Mouse (Mus musculus): ENCODE measurements at regions not wholly inside any gene's neighbourhood (a gene's known extent, or its start where the extent isn't known, plus 50 kb on each side); places are given as distances from the start of the nearest gene placed in this dataset.

DNA sequence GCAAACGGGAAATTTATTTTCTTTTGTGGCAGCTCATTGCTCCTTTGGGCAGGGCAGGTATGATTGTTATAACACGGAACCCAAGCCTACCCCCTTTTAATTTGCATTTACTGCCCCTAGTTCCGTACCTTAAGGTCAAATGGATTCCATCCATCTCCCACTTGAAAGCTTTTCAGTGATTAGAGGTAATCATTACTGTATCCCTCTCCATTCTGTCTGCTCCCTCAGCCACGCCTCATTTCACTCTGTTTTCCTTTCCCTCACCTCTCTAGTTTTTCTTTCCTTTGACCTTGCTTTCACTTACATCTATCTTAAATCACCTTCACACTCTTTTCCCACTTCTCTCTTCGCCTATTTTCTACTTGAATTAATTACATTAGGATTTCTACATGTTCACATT, 481.2 kb upstream of the Pdzrn3 start:
- Histone ChIP-seq H3K36me3 (no peaks in the 10 kb centered on the region), H3K27me3 (replicated peaks) (no peaks in the 10 kb centered on the region), H3K4me3 (no peak overlapping the region), H3K4me2 (replicated peaks) (no peak overlapping the region), H3K4me1 (no peaks in the 10 kb centered on the region), H3K9me3 (no peaks in the 10 kb centered on the region), H3K9ac (no peak overlapping the region), H3K27ac (no peak overlapping the region)
- WGBS, result 42% methylated on average over 5 of the region's 5 CpGs
- no peak for ATAC-seq (ENCODE audit: low FRiP score, low read depth)

DNA sequence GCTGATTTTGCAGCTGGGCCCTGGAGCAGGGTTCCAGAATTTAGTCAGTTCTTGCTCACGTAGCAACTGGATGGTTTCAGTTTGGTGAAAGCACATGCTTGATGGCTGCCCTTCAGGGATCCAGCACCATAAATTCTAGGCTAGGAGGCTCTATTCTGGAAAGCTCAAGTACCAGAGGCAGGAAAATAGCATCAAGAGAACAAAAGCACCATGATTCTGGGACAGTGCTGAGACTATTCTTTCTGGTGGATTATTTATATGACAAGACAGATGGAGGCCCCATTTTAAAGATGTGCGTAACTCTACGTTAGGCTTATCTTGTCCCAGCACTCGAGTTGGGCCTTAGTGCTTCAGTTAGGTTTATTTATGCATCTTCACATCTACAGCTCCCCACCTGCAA, 463.0 kb upstream of the Pdzrn3 start:
- 83% methylated on average over 4 of the region's 4 CpGs for WGBS
- Histone ChIP-seq H3K4me2 (replicated peaks) (no peak overlapping the region), H3K27me3 (replicated peaks) (no peaks in the 10 kb centered on the region), H3K4me3 (no peak overlapping the region), H3K27ac (no peak overlapping the region), H3K9me3 (no peaks in the 10 kb centered on the region), H3K4me1 (no peaks in the 10 kb centered on the region), H3K36me3 (no peaks in the 10 kb centered on the region), H3K9ac (no peak overlapping the region)
- ATAC-seq (ENCODE audit: low FRiP score, low read depth), result no peak

DNA sequence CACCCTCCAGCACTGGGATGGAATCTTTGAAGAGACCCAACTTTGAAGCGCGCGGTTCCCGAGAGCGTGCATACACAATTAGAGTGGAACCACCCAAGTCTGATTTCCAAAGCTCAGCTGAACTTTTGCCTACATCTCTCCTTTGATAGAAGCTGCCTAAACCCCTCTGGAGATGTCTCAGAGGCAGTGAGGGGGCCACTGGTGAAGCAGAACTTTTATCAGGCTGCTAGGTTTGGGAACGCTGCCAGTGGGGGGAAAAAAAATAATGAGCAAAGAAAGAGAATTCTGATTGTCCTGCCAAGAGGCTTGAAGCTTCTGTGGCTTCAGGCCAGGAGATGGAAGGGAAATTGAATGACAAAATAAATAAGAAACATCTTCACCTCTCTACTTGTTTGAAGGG, 459.9 kb upstream of the Pdzrn3 start:
- H3K4me2 ChIP-seq (replicated peaks), result no peak overlapping the region
- H3K27me3 ChIP-seq (replicated peaks), result no peaks in the 10 kb centered on the region
- H3K4me1 ChIP-seq, result no peaks in the 10 kb centered on the region
- H3K27ac ChIP-seq, result no peak overlapping the region
- no peaks in the 10 kb centered on the region for H3K36me3 ChIP-seq
- no peaks in the 10 kb centered on the region for H3K9me3 ChIP-seq
- no peak overlapping the region for H3K9ac ChIP-seq
- 86% methylated on average over 6 of the region's 6 CpGs for WGBS
- no peak overlapping the region for H3K4me3 ChIP-seq
- no peak for ATAC-seq (ENCODE audit: low FRiP score, low read depth)

DNA sequence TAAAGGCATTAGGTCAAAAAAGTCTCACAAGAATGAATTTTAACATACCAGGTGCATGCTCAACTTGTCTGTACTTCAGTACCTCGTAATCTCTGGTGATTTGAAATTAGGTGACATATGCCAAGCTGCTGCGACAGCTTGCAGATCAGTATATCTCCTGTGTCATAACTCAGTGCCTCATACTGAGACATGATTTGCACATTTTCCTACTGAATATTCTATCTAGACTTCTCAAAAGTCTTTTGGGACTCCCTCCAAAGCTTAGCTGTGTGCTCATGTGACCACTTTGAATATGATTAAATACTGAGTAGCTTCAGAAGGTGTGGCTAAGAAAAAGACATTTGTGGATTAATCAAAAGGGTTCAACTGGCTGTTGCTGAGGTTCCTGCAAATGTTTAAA, 416.3 kb upstream of the Pdzrn3 start:
- Histone ChIP-seq H3K27ac (no peak overlapping the region), H3K9ac (no peak overlapping the region), H3K4me2 (replicated peaks) (no peak overlapping the region), H3K36me3 (no peaks in the 10 kb centered on the region), H3K4me1 (no peaks in the 10 kb centered on the region), H3K27me3 (replicated peaks) (no peaks in the 10 kb centered on the region), H3K4me3 (no peak overlapping the region), H3K9me3 (no peaks in the 10 kb centered on the region)
- ATAC-seq (ENCODE audit: low FRiP score, low read depth), result no peak
- 78% methylated on average over 2 of the region's 2 CpGs for WGBS

DNA sequence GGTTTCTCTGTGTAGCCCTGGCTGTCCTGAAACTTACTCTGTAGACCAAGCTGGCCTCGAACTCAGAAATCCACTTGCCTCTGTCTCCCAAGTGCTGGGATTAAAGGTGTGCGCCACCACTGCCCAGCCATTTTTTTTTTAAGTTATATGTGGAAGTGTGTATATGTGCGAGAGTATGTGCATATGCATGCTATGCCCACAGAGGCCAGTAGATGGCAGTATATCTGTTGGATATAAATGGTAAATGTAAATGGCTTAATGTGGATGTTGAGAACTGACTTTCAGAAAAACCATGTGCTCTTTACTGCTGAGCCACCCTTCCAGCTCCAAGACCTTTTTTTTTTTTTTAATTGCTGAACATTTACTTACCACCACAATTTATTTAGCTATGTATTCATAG, 400.2 kb upstream of the Pdzrn3 start:
- H3K4me2 ChIP-seq (replicated peaks), result no peak overlapping the region
- no peak for ATAC-seq (ENCODE audit: low FRiP score, low read depth)
- H3K36me3 ChIP-seq, result no peaks in the 10 kb centered on the region
- 96% methylated on average over 3 of the region's 3 CpGs for WGBS
- H3K9me3 ChIP-seq, result no peaks in the 10 kb centered on the region
- H3K4me3 ChIP-seq, result no peak overlapping the region
- H3K27ac ChIP-seq, result no peak overlapping the region
- H3K27me3 ChIP-seq (replicated peaks), result no peaks in the 10 kb centered on the region
- H3K4me1 ChIP-seq, result no peaks in the 10 kb centered on the region
- H3K9ac ChIP-seq, result no peak overlapping the region

DNA sequence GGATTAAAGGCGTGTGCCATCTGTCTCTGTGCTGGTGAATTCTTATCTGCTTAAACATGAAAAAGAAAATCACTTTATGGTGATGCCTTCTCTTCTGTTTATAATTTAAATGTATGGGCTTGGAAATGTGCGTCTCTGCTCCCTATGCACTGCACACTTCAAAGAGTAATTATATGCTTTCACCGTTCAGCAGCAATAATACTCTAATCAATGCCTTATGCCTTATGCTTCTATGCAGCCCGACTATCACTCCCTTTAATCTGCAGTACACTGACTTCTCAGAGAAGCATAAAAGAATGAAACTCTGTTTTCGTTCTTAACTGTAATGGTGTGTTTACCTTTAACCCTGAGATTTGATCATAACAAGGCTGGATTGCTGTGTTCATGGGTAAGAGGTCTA, 395.5 kb upstream of the Pdzrn3 start:
- no peaks in the 10 kb centered on the region for H3K36me3 ChIP-seq
- H3K4me3 ChIP-seq, result no peak overlapping the region
- H3K4me2 ChIP-seq (replicated peaks), result no peak overlapping the region
- H3K27me3 ChIP-seq (replicated peaks), result no peaks in the 10 kb centered on the region
- no peak for ATAC-seq (ENCODE audit: low FRiP score, low read depth)
- no peaks in the 10 kb centered on the region for H3K9me3 ChIP-seq
- H3K9ac ChIP-seq, result no peak overlapping the region
- WGBS, result 79% methylated on average over 5 of the region's 5 CpGs
- no peaks in the 10 kb centered on the region for H3K4me1 ChIP-seq
- no peak overlapping the region for H3K27ac ChIP-seq

DNA sequence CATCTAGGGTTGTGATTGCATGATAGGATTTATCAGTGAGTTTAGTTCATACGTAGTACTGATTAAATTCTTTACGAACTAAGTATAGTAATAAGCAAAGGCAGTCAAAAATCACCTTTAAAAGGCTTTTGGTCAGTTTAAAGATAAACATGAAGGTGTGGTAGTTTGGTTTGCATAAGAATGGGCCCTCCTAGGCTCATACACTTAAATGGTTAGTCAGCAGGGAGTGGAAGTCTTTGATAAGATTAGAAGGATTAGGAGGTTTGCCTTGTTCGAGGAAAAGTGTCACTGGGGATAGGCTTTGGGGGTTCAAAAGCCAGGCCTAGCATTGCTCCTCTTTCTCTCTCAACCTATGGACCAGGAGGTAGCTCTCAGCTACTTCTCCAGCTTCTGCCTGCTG, 357.4 kb upstream of the Pdzrn3 start:
- H3K4me1 ChIP-seq, result no peaks in the 10 kb centered on the region
- WGBS, result 74% methylated on average over 3 of the region's 3 CpGs
- H3K4me3 ChIP-seq, result no peak overlapping the region
- no peak for ATAC-seq (ENCODE audit: low FRiP score, low read depth)
- no peak overlapping the region for H3K27ac ChIP-seq
- H3K9me3 ChIP-seq, result no peaks in the 10 kb centered on the region
- no peaks in the 10 kb centered on the region for H3K36me3 ChIP-seq
- no peak overlapping the region for H3K9ac ChIP-seq
- no peaks in the 10 kb centered on the region for H3K27me3 ChIP-seq (replicated peaks)
- no peak overlapping the region for H3K4me2 ChIP-seq (replicated peaks)

DNA sequence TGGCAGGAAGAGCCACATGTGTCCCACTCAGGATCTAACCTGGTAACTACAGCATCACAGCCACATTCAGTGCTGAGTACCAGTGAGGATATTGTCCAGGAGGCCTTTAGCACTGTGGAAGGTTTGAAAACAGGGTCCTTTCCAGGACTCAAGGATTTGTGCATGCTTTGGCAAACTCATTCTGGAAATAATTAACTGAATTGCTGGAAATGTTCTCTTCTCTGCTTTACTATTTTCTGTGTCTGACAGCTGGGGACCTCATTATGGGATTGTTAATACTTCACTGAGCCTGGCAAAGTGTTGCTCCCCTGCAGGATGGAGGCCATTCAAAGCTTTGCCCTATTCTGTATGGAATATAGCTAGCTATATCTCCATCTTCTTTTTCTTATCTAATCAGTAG, 342.8 kb upstream of the Pdzrn3 start:
- Histone ChIP-seq H3K36me3 (no peaks in the 10 kb centered on the region), H3K27me3 (replicated peaks) (no peaks in the 10 kb centered on the region), H3K9ac (no peak overlapping the region), H3K4me3 (no peak overlapping the region), H3K27ac (no peak overlapping the region), H3K4me1 (no peaks in the 10 kb centered on the region), H3K4me2 (replicated peaks) (no peak overlapping the region), H3K9me3 (no peaks in the 10 kb centered on the region)
- no peak for ATAC-seq (ENCODE audit: low FRiP score, low read depth)

DNA sequence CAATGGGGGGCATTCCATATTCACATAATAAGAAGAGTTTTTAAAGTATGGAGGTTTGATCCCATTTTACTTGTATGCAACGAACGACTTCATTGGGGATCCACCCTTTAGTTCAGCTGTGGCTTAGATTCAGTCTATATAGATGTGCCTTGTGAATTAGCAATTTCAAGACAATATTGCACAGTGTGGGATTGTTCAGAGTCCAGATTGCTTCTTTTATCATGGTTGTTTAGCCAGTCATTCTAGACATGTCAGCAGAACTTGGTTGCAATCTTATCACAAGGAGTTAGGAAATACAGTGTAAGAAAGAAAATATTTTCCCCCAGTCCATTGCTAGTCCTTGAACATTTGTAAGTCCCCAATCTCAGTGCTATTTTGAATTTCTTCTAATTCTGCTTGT, 312.0 kb upstream of the Pdzrn3 start:
- Histone ChIP-seq H3K27me3 (replicated peaks) (no peaks in the 10 kb centered on the region), H3K27ac (no peak overlapping the region), H3K4me2 (replicated peaks) (no peak overlapping the region), H3K36me3 (no peaks in the 10 kb centered on the region), H3K9me3 (no peaks in the 10 kb centered on the region), H3K9ac (no peak overlapping the region), H3K4me1 (peaks cover 4% of the 10 kb centered on the region; the same call in 1 of the 2 replicates), H3K4me3 (no peak overlapping the region)
- ATAC-seq (ENCODE audit: low FRiP score, low read depth), result no peak
- 90% methylated on average over 2 of the region's 2 CpGs for WGBS

DNA sequence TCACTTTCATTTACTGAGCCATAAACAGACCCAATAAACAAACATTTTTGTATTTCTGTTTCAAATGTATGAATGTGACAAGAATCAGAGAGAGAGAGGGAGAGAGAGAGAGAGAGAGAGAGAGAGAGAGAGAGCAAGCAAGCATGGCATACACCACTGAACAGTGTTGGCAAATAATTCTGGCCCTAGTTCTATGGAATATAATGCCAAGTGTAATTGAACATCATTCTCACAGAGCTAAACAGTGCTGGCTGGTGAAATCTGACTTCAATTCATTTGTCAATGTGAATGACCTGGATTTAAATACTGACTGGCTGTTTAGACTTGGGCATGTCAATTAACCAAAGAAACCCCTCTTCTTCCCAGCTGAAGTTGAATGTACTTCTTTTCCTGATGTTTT, 308.9 kb upstream of the Pdzrn3 start:
- Histone ChIP-seq H3K4me2 (replicated peaks) (no peak overlapping the region), H3K27ac (no peak overlapping the region), H3K9ac (no peak overlapping the region), H3K4me3 (no peak overlapping the region), H3K27me3 (replicated peaks) (no peaks in the 10 kb centered on the region), H3K4me1 (peaks cover 4% of the 10 kb centered on the region; the same call in 1 of the 2 replicates), H3K36me3 (no peaks in the 10 kb centered on the region), H3K9me3 (no peaks in the 10 kb centered on the region)
- ATAC-seq (ENCODE audit: low FRiP score, low read depth), result no peak

DNA sequence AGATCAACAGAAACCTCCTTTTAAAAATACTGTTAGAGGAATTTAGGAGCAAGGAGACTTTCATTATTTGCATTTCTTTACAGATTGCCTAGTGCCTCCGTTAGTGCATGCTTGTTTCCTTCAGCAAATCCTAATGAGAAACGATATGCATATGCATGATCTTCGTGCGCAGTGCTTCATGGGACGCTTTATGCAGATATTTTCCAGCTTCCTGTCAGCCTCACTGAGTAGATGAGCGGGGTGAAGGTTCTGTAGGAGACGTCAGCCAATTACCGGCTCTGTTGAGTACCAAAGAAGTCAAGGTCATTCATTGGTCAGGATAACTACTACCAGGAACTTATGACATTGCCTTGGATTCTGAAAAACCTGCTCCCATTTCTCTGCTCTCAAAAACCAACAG, 308.0 kb upstream of the Pdzrn3 start:
- Histone ChIP-seq H3K27me3 (replicated peaks) (no peaks in the 10 kb centered on the region), H3K9ac (no peak overlapping the region), H3K4me2 (replicated peaks) (peak overlapping the region; percentile 27; the same call in 1 of the 2 replicates), H3K4me3 (no peak overlapping the region), H3K36me3 (no peaks in the 10 kb centered on the region), H3K4me1 (peaks cover 4% of the 10 kb centered on the region; the same call in 1 of the 2 replicates), H3K9me3 (no peaks in the 10 kb centered on the region), H3K27ac (no peak overlapping the region)
- 62% methylated on average over 8 of the region's 8 CpGs for WGBS
- ATAC-seq (ENCODE audit: low FRiP score, low read depth), result no peak; the same call in 1 of the 2 replicates

DNA sequence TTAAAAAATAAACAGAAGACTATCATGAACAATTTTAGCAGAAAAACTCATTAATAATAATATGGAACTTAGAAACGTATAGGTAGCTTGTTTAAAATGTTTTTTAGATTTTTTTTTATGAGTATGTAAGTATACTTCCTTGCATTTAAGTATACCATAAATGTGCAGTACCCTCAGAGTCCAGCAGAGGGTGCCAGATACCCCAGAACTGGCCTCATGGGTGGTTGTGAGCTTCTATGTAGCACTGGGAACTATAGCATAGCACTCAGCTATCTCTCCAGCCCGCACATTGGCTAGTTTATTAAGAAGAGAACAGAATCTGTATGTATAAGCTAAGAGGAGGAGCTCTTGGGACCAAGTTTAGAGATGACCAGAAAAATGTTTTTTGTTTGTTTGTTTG, 306.7 kb upstream of the Pdzrn3 start:
- no peak overlapping the region for H3K4me2 ChIP-seq (replicated peaks)
- WGBS, result 74% methylated on average over 2 of the region's 2 CpGs
- no peak overlapping the region for H3K27ac ChIP-seq
- no peak overlapping the region for H3K4me3 ChIP-seq
- no peaks in the 10 kb centered on the region for H3K36me3 ChIP-seq
- no peaks in the 10 kb centered on the region for H3K27me3 ChIP-seq (replicated peaks)
- peaks cover 4% of the 10 kb centered on the region; the same call in 1 of the 2 replicates for H3K4me1 ChIP-seq
- no peak overlapping the region for H3K9ac ChIP-seq
- ATAC-seq (ENCODE audit: low FRiP score, low read depth), result no peak
- no peaks in the 10 kb centered on the region for H3K9me3 ChIP-seq

DNA sequence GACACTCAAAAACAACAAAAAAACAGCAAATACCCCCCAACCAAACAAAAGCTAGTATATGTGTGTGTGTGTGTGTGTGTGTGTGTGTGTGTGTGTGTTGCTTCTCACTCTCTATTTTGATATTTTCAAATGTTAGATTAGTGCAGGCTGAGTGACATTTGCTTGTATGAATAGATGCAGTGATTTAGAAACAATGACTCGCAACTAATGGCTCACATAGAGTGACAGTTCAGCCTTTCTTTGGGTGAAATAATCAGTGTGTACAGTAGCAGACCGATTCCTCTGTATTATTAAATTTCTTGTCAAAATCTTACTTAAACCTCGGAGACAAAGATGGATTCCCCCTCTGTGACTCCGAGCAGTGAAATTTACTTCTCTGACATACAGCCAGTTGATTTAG, 297.1 kb upstream of the Pdzrn3 start:
- 75% methylated on average over 4 of the region's 4 CpGs for WGBS

DNA sequence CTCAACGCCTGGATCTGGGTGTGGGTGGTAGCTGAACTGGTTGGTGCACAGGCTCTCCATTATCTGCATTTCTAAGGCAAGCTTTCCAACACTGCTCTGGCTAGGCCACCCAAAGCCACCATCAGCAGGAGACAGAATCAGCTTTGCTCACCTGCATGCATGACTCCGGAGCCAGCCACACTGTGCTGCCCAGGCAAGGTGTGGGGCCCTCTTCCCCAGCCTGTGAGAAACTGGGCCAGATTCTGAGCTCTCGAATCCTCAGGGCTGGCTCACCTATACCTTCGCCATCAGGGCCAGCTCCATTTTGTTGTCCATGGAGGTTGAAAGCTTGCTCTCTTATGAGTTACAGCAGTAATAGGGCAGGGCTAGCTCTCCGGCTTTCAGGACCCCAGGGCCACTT, 293.1 kb upstream of the Pdzrn3 start:
- H3K4me1 ChIP-seq, result no peaks in the 10 kb centered on the region
- no peak overlapping the region for H3K4me3 ChIP-seq

More for the DNA sequence above, 297.1 kb upstream of the Pdzrn3 start:
- Histone ChIP-seq H3K9me3 (no peaks in the 10 kb centered on the region), H3K4me3 (no peak overlapping the region), H3K4me2 (replicated peaks) (no peak overlapping the region), H3K27ac (no peak overlapping the region), H3K36me3 (no peaks in the 10 kb centered on the region), H3K9ac (no peak overlapping the region), H3K4me1 (no peaks in the 10 kb centered on the region), H3K27me3 (replicated peaks) (no peaks in the 10 kb centered on the region)
- ATAC-seq (ENCODE audit: low FRiP score, low read depth), result no peak

More for the DNA sequence above, 293.1 kb upstream of the Pdzrn3 start:
- WGBS, result 69% methylated on average over 5 of the region's 5 CpGs
- Histone ChIP-seq H3K9me3 (no peaks in the 10 kb centered on the region), H3K4me2 (replicated peaks) (no peak overlapping the region), H3K27me3 (replicated peaks) (no peaks in the 10 kb centered on the region), H3K9ac (no peak overlapping the region), H3K36me3 (no peaks in the 10 kb centered on the region), H3K27ac (no peak overlapping the region)
- ATAC-seq (ENCODE audit: low FRiP score, low read depth), result no peak
